Mouse (Mus musculus) retina, postnatal 1 day (tissue): ENCODE measurements around the gene Bcl6b.

Experiments
- DNase-seq: peaks from one replicate; pipeline ENCODE4 v3.0.0-alpha.2; 2012

Bcl6b gene

GRCm38 (mm10) chr11:70211972-70212371 lies 17.6 kb downstream of the Bcl6b start:
- no peak for DNase-seq

GRCm38 (mm10) chr11:70210681-70211080 lies 18.9 kb downstream of the Bcl6b start:
- no peak for DNase-seq

- no peak for DNase-seq
Measured at GRCm38 (mm10) chr11:70208778-70209388, 20.7 kb downstream of the Bcl6b start.

GRCm38 (mm10) chr11:70207283-70207682 lies 22.3 kb downstream of the Bcl6b start:
- DNase-seq, result no peak

- DNase-seq, result no peak
Measured at GRCm38 (mm10) chr11:70206801-70207200, 22.8 kb downstream of the Bcl6b start.

GRCm38 (mm10) chr11:70201691-70202090 lies 27.9 kb downstream of the Bcl6b start:
- peak; percentile 80 for DNase-seq

- DNase-seq, result no peak
Measured at GRCm38 (mm10) chr11:70200036-70200608, 29.5 kb downstream of the Bcl6b start.

GRCm38 (mm10) chr11:70199107-70199506 lies 30.5 kb downstream of the Bcl6b start:
- DNase-seq, result no peak

GRCm38 (mm10) chr11:70198332-70198731 lies 31.3 kb downstream of the Bcl6b start:
- DNase-seq, result no peak

GRCm38 (mm10) chr11:70193354-70194285 lies 36.0 kb downstream of the Bcl6b start:
- no peak for DNase-seq

- DNase-seq, result no peak
Measured at GRCm38 (mm10) chr11:70192157-70192556, 37.4 kb downstream of the Bcl6b start.

GRCm38 (mm10) chr11:70191188-70191587 lies 38.4 kb downstream of the Bcl6b start:
- DNase-seq, result no peak

GRCm38 (mm10) chr11:70189319-70190134 lies 40.1 kb downstream of the Bcl6b start:
- no peak for DNase-seq

GRCm38 (mm10) chr11:70185120-70185519 lies 44.5 kb downstream of the Bcl6b start:
- no peak for DNase-seq

GRCm38 (mm10) chr11:70180496-70180895 lies 49.1 kb downstream of the Bcl6b start:
- DNase-seq, result no peak

GRCm38 (mm10) chr11:70179401-70179800 lies 50.2 kb downstream of the Bcl6b start:
- DNase-seq, result peak; percentile 71

- no peak for DNase-seq
Measured at GRCm38 (mm10) chr11:70178756-70179155, 50.8 kb downstream of the Bcl6b start.

- DNase-seq, result no peak
Measured at GRCm38 (mm10) chr11:70178311-70178710, 51.3 kb downstream of the Bcl6b start.

GRCm38 (mm10) chr11:70177647-70178046 lies 52.0 kb downstream of the Bcl6b start:
- DNase-seq, result peak; percentile 3

GRCm38 (mm10) chr11:70174491-70174890 lies 55.1 kb downstream of the Bcl6b start:
- no peak for DNase-seq
